Mouse (Mus musculus) spleen, adult 2 months (tissue): ENCODE data around the gene Olfr1255.

ENCODE experiments used
- CTCF ChIP-seq: fragments of 200-500 bp; IDR thresholded peaks from 2 replicates; pipeline ENCODE4 v1.5.1; 2011; ENCODE audit warnings: mild to moderate bottlenecking, inconsistent platforms; ENCODE audit not compliant: insufficient read depth, insufficient read length, insufficient replicate concordance; ENCODE audit errors: extremely low read depth
- POLR2A ChIP-seq: fragments of 200-500 bp; IDR thresholded peaks from 2 replicates; pipeline ENCODE4 v1.6.1; 2011; ENCODE audit warnings: low read depth, low read length, inconsistent platforms

GRCm38 (mm10) chr2:89810751-89811150 is 1.1 kb upstream of the Olfr1255 start:
- TF ChIP-seq CTCF (no peak), POLR2A (no peak)
